In genomic region chr1:132189231-132189630, GRCm38 (mm10) we compare ENCODE assay signal across 21 mouse cellular contexts. TPM values are rescaled to one million over a fixed set of nuclear protein-coding genes. Genes with fewer than 3 reads are reported as not detected.
DNase-seq lines count a peak whose midpoint lies in the region; ATAC-seq and TF ChIP-seq lines count a peak whose summit lies in the region.
"Had no signal": no experiment of that assay in that cellular context is flagged by ENCODE, and none has a peak within 500 bp of the region (broad histone marks: within the 10 kb centered on the region; RNA-seq: fewer than 3 reads in every experiment).

No protein-coding gene starts in this region.

- no peaks in the 10 kb centered on the region for H3K9me3 ChIP-seq in E14TG2a.4 (ENCODE audit: low read length)
- no peaks in the 10 kb centered on the region for H3K9me3 ChIP-seq in forebrain, embryonic 14.5 days (replicated peaks; ENCODE audit: control insufficient read depth, low read length)
- H3K9me3 ChIP-seq in hindbrain, embryonic 14.5 days (ENCODE audit: control insufficient read depth, low read length): no peaks in the 10 kb centered on the region
- no peaks in the 10 kb centered on the region for H3K9me3 ChIP-seq in midbrain, embryonic 14.5 days (ENCODE audit: control insufficient read depth, low read length)
- H3K9me3 ChIP-seq: embryonic facial prominence, embryonic 12.5 days; heart, embryonic 15.5 days had no signal

- peak overlapping the region; percentile 88 for H3K4me3 ChIP-seq in E14TG2a.4 (replicated peaks; ENCODE audit: low read length)
- peak overlapping the region; percentile 91; the same call in 1 of the 2 replicates for H3K4me3 ChIP-seq in forebrain, embryonic 14.5 days (ENCODE audit: low read depth, low read length)
- peak overlapping the region; percentile 87 for H3K4me3 ChIP-seq in hindbrain, embryonic 14.5 days (replicated peaks; ENCODE audit: low read length)
- no peak overlapping the region for H3K4me3 ChIP-seq in midbrain, embryonic 14.5 days (replicated peaks; ENCODE audit: low read depth, low read length)
- no peak overlapping the region for H3K4me3 ChIP-seq in layer of hippocampus, adult 2 months
- H3K4me3 ChIP-seq in cerebellum, adult 2 months (replicated peaks; ENCODE audit: insufficient read depth, low read depth, low read length): no peak overlapping the region

- no peaks in the 10 kb centered on the region for H3K36me3 ChIP-seq in E14TG2a.4 (ENCODE audit: insufficient read depth, low read length)
- no peaks in the 10 kb centered on the region for H3K36me3 ChIP-seq in forebrain, embryonic 14.5 days (ENCODE audit: control insufficient read depth, insufficient read depth, low read length)
- H3K36me3 ChIP-seq in hindbrain, embryonic 14.5 days (replicated peaks; ENCODE audit: control insufficient read depth, insufficient read depth): no peaks in the 10 kb centered on the region
- H3K36me3 ChIP-seq in midbrain, embryonic 14.5 days (ENCODE audit: control insufficient read depth, insufficient read depth, low read length): no peaks in the 10 kb centered on the region
- H3K36me3 ChIP-seq: embryonic facial prominence, embryonic 12.5 days; heart, embryonic 15.5 days had no signal

- TF ChIP-seq CTCF in E14TG2a.4 (conservative IDR thresholded peaks at IDR 0.05; ENCODE audit: low read length): no peak
- TF ChIP-seq CTCF in layer of hippocampus, adult 2 months (conservative IDR thresholded peaks at IDR 0.05): no peak
- no peak for TF ChIP-seq CTCF in cerebellum, adult 2 months (IDR thresholded peaks at IDR 0.05; ENCODE audit: borderline replicate concordance, insufficient read depth, low read depth, low read length)

- H3K4me1 ChIP-seq in E14TG2a.4 (replicated peaks; ENCODE audit: low read depth, low read length): peaks cover 67% of the 10 kb centered on the region
- H3K4me1 ChIP-seq in forebrain, embryonic 14.5 days (ENCODE audit: control insufficient read depth, insufficient read depth, low read length): peaks cover 24% of the 10 kb centered on the region
- peaks cover 20% of the 10 kb centered on the region for H3K4me1 ChIP-seq in hindbrain, embryonic 14.5 days (replicated peaks; ENCODE audit: control insufficient read depth, insufficient read depth, low read length)
- peaks cover 32% of the 10 kb centered on the region for H3K4me1 ChIP-seq in midbrain, embryonic 14.5 days (ENCODE audit: control insufficient read depth, insufficient read depth, low read length)
- H3K4me1 ChIP-seq in cerebellum, adult 2 months (ENCODE audit: control insufficient read depth, insufficient read depth, low read length): 0 out of 2 replicates have a peak, but pooled peaks cover 3% of the 10 kb centered on the region

- 47% methylated on average over 4 of the region's 4 CpGs for WGBS in forebrain, embryonic 14.5 days
- 37% methylated on average over 4 of the region's 4 CpGs for WGBS in hindbrain, embryonic 14.5 days
- WGBS in midbrain, embryonic 14.5 days: 28% methylated on average over 4 of the region's 4 CpGs
- 75% methylated on average over 4 of the region's 4 CpGs for WGBS in cerebellum, adult 2 months

- no peak for DNase-seq in forebrain, embryonic 14.5 days (ENCODE audit: low spot score)
- DNase-seq in hindbrain, embryonic 14.5 days (ENCODE audit: low spot score): no peak
- no peak for DNase-seq in midbrain, embryonic 14.5 days
- no peak for DNase-seq in heart, adult 18-20 months
- DNase-seq in layer of hippocampus, adult 2 months (ENCODE audit: low spot score in 2 of 2): no peak
- DNase-seq in spleen, postnatal 4 days (ENCODE audit: low spot score in 2 of 2): no peak
- DNase-seq in cerebellum, adult 2 months: no peak
- DNase-seq: adrenal gland, adult 8-10 months; liver; lung, adult 18-20 months; lung, postnatal 36 days had no signal

- no peak overlapping the region for H3K27ac ChIP-seq in forebrain, embryonic 14.5 days (ENCODE audit: low read depth, low read length)
- peak overlapping the region; percentile 99 for H3K27ac ChIP-seq in hindbrain, embryonic 14.5 days
- H3K27ac ChIP-seq in midbrain, embryonic 14.5 days (replicated peaks; ENCODE audit: low read depth, low read length): peak overlapping the region; percentile 100
- no peak overlapping the region for H3K27ac ChIP-seq in layer of hippocampus, adult 2 months
- H3K27ac ChIP-seq in cerebellum, adult 2 months (ENCODE audit: insufficient read depth, low read length): no peak overlapping the region
- H3K27ac ChIP-seq: heart, embryonic 15.5 days had no signal

- peaks cover 69% of the 10 kb centered on the region for H3K27me3 ChIP-seq in E14TG2a.4 (ENCODE audit: insufficient read depth, low read length)
- no peaks in the 10 kb centered on the region for H3K27me3 ChIP-seq in forebrain, embryonic 14.5 days (replicated peaks; ENCODE audit: control insufficient read depth, insufficient read depth, low read length)
- H3K27me3 ChIP-seq in hindbrain, embryonic 14.5 days (ENCODE audit: control insufficient read depth, insufficient read depth, low read length): no peaks in the 10 kb centered on the region
- no peaks in the 10 kb centered on the region for H3K27me3 ChIP-seq in midbrain, embryonic 14.5 days (ENCODE audit: control insufficient read depth, insufficient read depth, low read length)
- H3K27me3 ChIP-seq in cerebellum, adult 2 months (ENCODE audit: control insufficient read depth, insufficient read depth, low read length): 0 out of 2 replicates have a peak, but pooled peaks cover 1% of the 10 kb centered on the region

- no peak for ATAC-seq in forebrain, embryonic 14.5 days
- no peak for ATAC-seq in hindbrain, embryonic 14.5 days (ENCODE audit: low FRiP score)
- ATAC-seq in midbrain, embryonic 14.5 days (ENCODE audit: low FRiP score, low TSS enrichment): no peak

- no peak overlapping the region for H3K9ac ChIP-seq in forebrain, embryonic 14.5 days (ENCODE audit: low read length)
- H3K9ac ChIP-seq in hindbrain, embryonic 14.5 days: peak overlapping the region; percentile 95; the same call in 1 of the 2 replicates
- peak overlapping the region; percentile 100; the same call in 1 of the 2 replicates for H3K9ac ChIP-seq in midbrain, embryonic 14.5 days (replicated peaks; ENCODE audit: low read length)
- H3K9ac ChIP-seq: embryonic facial prominence, embryonic 12.5 days; heart, embryonic 15.5 days had no signal

- no peak for TF ChIP-seq POLR2A in cerebellum, adult 2 months (IDR thresholded peaks at IDR 0.05; ENCODE audit: borderline replicate concordance, insufficient read depth, low read length)

- peak overlapping the region; percentile 59; the same call in 1 of the 2 replicates for H3K4me2 ChIP-seq in forebrain, embryonic 14.5 days (ENCODE audit: low read length)
- peak overlapping the region; percentile 83 for H3K4me2 ChIP-seq in hindbrain, embryonic 14.5 days (replicated peaks)
- peak overlapping the region; percentile 88 for H3K4me2 ChIP-seq in midbrain, embryonic 14.5 days (ENCODE audit: low read length)

RNA-seq across cellular contexts. Expression of gene Lemd1, which starts 2.0 kb away (rescaled TPM):
- 15.5 and 18.7 TPM in 2 replicates for polyA plus RNA-seq in forebrain, embryonic 14.5 days (2014; fragmentation: Nextera tagmentation; extraction: Ambion mirVana)
- polyA plus RNA-seq in hindbrain, embryonic 14.5 days (2014; fragmentation: Nextera tagmentation; extraction: Ambion mirVana): 15.9 and 22.1 TPM in 2 replicates
- 21.2 and 23.2 TPM in 2 replicates for polyA plus RNA-seq in midbrain, embryonic 14.5 days (2014; fragmentation: Nextera tagmentation; extraction: Ambion mirVana)
- not detected for total RNA-seq in heart, adult 18-20 months (2021)
- under 1 TPM; 0.64 to 0.88 TPM for total RNA-seq in layer of hippocampus, adult 2 months (2021)
- polyA plus RNA-seq in cerebellum, adult 2 months (2012; rRNA removed): 7.1 and 7.6 TPM in 2 replicates
- total RNA-seq: CH12.LX; gastrocnemius, adult 18-20 months; neutrophil, adult 5-6 weeks had no signal
- polyA plus RNA-seq: heart, embryonic 15.5 days had no signal

RNA-seq across cellular contexts. Expression of gene AC124108.1, which starts 2.0 kb away (rescaled TPM):
- polyA plus RNA-seq in forebrain, embryonic 14.5 days (2014; fragmentation: Nextera tagmentation; extraction: Ambion mirVana): 2.2 and 2.9 TPM in 2 replicates
- 3.6 and 3.8 TPM in 2 replicates for polyA plus RNA-seq in hindbrain, embryonic 14.5 days (2014; fragmentation: Nextera tagmentation; extraction: Ambion mirVana)
- 4.4 and 4.5 TPM in 2 replicates for polyA plus RNA-seq in midbrain, embryonic 14.5 days (2014; fragmentation: Nextera tagmentation; extraction: Ambion mirVana)
- total RNA-seq in heart, adult 18-20 months (2021): under 1 TPM in 1 of 2 experiments, not detected in 1; 0.10 TPM
- under 1 TPM; 0.47 to 0.61 TPM for total RNA-seq in layer of hippocampus, adult 2 months (2021)
- 3.2 and 3.6 TPM in 2 replicates for polyA plus RNA-seq in cerebellum, adult 2 months (2012; rRNA removed)
- total RNA-seq: CH12.LX; gastrocnemius, adult 18-20 months; neutrophil, adult 5-6 weeks had no signal
- polyA plus RNA-seq: heart, embryonic 15.5 days had no signal

RNA-seq across cellular contexts. Expression of gene Gm10188, which starts 40.3 kb away (rescaled TPM):
- polyA plus RNA-seq in forebrain, embryonic 14.5 days (2014; fragmentation: Nextera tagmentation; extraction: Ambion mirVana): not detected in 2 replicates
- polyA plus RNA-seq in hindbrain, embryonic 14.5 days (2014; fragmentation: Nextera tagmentation; extraction: Ambion mirVana): 0.39 and 0.47 TPM in 2 replicates
- 0.70 TPM in 1 of 2 replicates, not detected in the other for polyA plus RNA-seq in midbrain, embryonic 14.5 days (2014; fragmentation: Nextera tagmentation; extraction: Ambion mirVana)
- not detected for total RNA-seq in heart, adult 18-20 months (2021)
- total RNA-seq in layer of hippocampus, adult 2 months (2021): not detected
- polyA plus RNA-seq in cerebellum, adult 2 months (2012; rRNA removed): not detected in 2 replicates
- total RNA-seq: adrenal gland, adult 8-10 months; CH12.LX; gastrocnemius, adult 18-20 months; layer of hippocampus, postnatal 25 days; left cerebral cortex, postnatal 14 days; neutrophil, adult 5-6 weeks had no signal
- polyA plus RNA-seq: brain, embryonic 14.5 days; embryonic facial prominence, embryonic 12.5 days; gonadal fat pad, adult 2 months; heart, embryonic 15.5 days had no signal

RNA-seq across cellular contexts. Expression of gene Cdk18, which starts 49.7 kb away (rescaled TPM):
- 0.31 and 0.69 TPM in 2 replicates for polyA plus RNA-seq in forebrain, embryonic 14.5 days (2014; fragmentation: Nextera tagmentation; extraction: Ambion mirVana)
- 0.37 and 0.63 TPM in 2 replicates for polyA plus RNA-seq in hindbrain, embryonic 14.5 days (2014; fragmentation: Nextera tagmentation; extraction: Ambion mirVana)
- 0.63 and 1.1 TPM in 2 replicates for polyA plus RNA-seq in midbrain, embryonic 14.5 days (2014; fragmentation: Nextera tagmentation; extraction: Ambion mirVana)
- total RNA-seq in heart, adult 18-20 months (2021): 10 to 100 TPM; 14.7 to 16.0 TPM
- 10 to 100 TPM; 21.7 to 23.7 TPM for total RNA-seq in layer of hippocampus, adult 2 months (2021)
- 32.1 and 35.8 TPM in 2 replicates for polyA plus RNA-seq in cerebellum, adult 2 months (2012; rRNA removed)
- total RNA-seq: neutrophil, adult 5-6 weeks had no signal

Comparison
In these comparisons a context has a peak if more than half of its experiments do, and no peak if none do; other contexts are left out.
1. H3K4me3 ChIP-seq: peak in E14TG2a.4 (single experiment), forebrain, embryonic 14.5 days (single experiment) and hindbrain, embryonic 14.5 days (single experiment); none in midbrain, embryonic 14.5 days (single experiment), layer of hippocampus, adult 2 months (single experiment) and cerebellum, adult 2 months (single experiment).
2. H3K27ac ChIP-seq: peak in hindbrain, embryonic 14.5 days (single experiment) and midbrain, embryonic 14.5 days (single experiment); none in forebrain, embryonic 14.5 days (single experiment), layer of hippocampus, adult 2 months (single experiment) and cerebellum, adult 2 months (single experiment).
3. Peak in every context shown above with its lines, with median percentiles within 50 percentile points of each other: H3K4me2 ChIP-seq.